Mouse (Mus musculus) frontal cortex, postnatal 36 days (tissue): ENCODE measurements around the gene Olfr835.

Experiments used
- DNase-seq, 2 experiments: peaks; one replicate each; pipeline ENCODE4 v3.0.0; 2022; ENCODE audit warnings: low spot score in 2 of 2

Olfr835 gene

GRCm38 (mm10) chr9:19032435-19032834, at the start of gene Olfr835:
Olfr835 (plus strand) TSS chr9:19032735.
- DNase-seq = no peak

GRCm38 (mm10) chr9:18987690-18988089, 44.8 kb upstream of the Olfr835 start, which contains the start of gene Olfr834:
Olfr834 (plus strand) TSS chr9:18987990.
- DNase-seq = no peak

- DNase-seq = no peak
Measured at GRCm38 (mm10) chr9:19084986-19085385, 52.5 kb downstream of the Olfr835 start.
